Mouse (Mus musculus) kidney, adult 11 months (tissue): ENCODE results near the gene Sult2b1.

ENCODE experiments used
- DNase-seq: peaks from one replicate; pipeline ENCODE4 v3.0.0; 2022

The Sult2b1 gene

DNA sequence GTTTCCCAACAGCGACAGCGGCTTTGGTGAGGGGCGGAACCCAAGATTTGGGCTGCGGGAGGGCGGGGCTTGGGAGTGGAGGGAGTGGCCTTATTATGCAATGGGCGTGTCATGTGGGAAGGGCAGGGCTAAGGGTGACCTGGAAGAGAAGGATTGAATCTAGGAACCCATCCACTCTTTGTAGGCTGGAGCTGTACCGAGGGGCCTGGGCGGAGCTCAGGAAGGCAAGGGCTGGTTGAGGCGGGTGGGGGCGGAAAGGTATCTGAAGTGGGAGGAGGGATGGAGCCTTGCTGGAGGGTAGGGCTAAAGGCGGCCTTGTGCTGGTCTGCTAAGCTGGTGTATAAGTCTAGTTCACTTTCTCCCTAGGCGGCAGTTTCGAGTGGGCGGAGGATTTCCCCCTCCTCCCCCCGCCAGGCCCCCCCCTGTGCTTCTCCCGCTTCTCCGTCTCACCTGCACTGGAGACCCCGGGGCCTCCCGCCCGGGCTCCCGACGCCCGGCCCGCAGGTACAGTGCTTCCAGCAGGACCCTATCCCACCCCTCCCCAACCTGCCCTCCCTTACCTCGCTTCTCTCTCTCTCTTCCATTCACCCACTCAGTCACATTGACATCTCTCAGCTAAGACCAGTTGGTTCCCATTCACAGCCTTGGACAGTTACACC is 16.2 kb upstream of the Sult2b1 start:
- peak; percentile 55 for DNase-seq

DNA sequence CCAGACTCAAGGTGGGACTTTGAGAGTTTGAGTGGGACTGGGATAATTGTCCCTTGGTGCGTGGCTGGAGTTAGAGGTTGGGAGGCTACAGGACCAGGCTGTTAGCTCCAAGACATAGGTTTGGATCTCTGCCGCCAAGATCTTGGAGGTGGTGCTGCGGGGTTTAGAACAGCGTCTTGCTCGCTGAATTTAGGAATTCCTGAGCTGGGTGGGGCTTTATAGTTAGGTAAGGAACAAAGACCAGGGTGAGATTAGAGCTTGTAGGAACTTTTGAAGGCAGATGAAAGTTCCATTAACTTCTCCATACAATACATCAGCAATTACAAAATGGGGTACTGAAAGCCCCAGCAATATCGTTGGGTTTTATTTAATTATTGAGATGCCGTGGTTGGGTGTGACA is 15.5 kb upstream of the Sult2b1 start:
- no peak for DNase-seq

DNA sequence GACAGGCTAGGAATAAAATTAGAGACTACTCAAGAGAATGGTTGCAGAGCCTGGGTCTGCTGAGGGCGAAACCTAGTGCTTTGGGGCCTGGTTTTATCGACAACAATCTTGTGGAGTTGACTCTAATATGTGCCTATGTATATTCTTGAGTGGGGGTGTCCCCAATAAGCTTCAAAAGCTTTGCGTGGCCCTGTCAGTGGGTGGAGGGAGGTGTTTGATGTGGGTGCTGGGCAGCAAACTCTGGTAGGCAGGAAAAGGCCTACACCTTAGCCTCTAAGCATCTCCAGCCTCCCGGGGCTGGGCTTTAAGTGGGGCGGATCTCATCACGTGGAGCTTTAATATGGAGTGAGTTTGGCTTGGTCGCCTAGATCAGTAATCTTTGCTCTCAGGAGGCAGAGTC is 14.5 kb upstream of the Sult2b1 start:
- no peak for DNase-seq

DNA sequence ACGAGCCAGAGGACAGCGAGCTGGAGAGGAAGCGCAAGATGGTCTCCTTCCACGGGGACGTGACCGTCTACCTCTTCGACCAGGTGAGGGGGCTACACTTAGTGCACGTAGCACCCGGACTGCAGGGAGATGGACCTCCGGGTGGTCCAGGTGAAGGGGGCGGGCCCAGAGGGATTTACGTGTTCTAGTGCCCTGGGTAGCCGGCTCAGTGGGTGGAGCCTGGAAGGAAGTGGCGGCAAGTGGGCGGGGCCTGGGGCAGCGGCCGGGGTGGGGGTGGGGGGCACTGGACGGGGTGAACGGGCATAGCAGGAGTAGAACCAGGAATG is 14.0 kb upstream of the Sult2b1 start:
- no peak for DNase-seq

DNA sequence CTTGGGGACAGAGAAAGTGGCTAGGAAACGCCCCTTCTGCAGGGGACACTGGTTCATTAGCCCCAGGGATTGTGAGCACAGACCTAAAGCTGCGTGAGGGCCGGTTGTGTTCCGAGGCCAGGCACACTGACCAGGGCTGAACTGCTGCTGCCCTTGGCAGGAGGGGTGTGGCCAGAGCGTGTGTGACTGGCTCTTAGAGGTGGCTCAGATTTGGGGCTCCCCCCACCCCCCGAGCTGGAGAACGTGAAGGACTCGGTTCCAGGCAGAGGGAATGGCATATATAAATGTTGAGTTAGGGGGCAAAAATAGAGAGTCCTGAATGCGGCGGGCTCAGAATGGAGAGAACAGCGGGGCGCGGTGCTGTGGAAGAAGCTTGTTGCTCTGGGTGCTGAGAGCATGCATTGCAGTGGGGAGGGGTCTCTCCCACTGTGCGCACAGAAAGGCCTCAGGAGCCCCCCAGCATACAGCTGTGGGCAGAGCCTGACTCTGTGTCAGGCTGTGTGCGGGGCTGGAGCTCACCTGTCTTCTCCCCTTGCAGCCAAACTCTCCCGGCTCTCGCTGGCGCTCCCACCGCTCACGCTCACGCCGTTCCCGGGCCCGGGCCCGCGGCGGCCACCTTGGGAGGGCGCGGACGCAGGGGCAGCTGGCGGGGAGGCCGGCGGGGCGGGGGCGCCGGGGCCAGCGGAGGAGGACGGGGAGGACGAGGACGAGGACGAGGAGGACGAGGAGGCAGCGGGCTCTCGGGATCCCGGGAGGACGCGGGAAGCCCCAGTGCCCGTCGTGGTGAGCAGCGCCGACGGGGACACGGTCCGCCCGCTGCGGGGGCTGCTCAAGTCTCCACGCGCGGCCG is 13.4 kb upstream of the Sult2b1 start:
- DNase-seq: no peak

DNA sequence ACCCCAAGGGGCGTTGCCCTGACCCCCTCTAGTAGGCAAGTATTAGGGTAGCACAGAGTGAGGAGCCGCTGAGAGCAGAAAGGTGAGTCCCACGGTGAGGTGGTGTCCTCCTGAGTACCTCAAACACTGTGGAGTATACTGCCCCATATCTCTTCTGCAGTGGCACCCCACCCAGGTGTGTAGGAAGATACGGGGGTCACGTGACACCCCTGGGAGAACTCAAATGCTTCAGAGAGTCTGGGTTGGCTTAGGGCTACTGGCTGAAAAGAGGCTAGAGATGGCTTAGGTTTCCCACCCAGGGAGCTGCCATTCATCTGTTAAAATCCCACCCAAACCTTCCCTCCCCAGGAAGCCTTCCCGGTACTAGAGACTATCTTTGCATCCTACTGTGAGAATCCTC is 12.5 kb upstream of the Sult2b1 start:
- DNase-seq: no peak

DNA sequence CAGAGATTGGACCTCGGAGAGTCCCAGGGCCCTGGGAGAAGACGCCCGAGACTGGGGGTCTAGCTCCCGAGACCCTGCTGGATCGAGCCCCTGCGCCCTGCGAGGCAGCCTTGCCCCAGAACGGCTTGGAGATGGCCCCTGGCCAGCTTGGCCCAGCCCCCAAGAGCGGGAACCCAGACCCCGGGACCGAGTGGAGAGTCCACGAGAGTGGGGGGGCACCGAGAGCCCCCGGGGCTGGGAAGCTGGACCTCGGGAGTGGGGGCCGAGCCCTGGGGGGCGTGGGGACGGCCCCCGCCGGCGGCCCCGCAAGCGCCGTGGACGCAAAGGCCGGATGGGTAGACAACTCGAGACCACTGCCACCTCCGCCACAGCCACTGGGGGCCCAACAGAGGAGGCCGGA is 10.5 kb upstream of the Sult2b1 start:
- DNase-seq: no peak

DNA sequence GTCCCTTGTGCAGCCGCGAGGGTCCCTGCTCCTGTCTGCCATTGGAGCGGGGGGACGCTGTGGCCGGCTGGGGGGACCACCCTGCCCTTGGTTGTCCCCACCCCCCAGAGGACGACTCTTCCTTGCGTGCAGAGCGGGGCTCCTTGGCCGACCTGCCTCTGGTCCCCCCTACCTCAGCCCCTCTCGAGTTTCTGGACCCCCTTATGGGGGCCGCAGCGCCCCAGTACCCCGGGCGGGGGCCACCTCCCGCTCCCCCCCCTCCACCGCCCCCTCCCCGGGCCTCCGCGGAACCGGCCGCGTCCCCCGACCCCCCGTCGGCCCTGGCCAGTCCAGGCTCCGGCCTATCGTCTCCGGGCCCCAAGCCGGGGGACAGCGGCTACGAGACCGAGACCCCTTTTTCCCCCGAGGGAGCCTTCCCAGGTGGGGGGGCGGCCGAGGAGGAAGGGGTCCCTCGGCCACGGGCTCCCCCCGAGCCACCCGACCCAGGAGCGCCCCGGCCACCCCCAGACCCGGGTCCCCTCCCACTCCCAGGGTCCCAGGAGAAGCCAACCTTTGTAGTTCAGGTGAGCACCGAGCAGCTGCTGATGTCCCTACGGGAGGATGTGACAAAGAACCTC is 9.6 kb upstream of the Sult2b1 start:
- DNase-seq: no peak

DNA sequence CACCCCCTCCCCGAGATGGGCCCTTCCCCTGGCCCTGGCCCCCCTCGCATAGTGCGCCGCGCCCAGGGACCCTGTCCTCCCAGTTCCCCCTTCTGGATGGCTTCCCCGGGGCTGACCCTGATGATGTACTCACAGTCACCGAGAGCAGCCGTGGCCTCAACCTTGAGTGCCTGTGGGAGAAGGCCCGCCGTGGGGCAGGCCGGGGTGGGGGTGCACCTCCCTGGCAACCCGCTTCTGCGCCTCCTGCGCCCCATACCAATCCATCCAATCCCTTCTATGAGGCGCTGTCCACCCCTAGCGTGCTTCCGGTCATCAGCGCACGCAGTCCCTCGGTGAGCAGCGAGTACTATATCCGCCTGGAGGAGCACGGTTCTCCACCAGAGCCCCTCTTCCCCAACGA is 8.8 kb upstream of the Sult2b1 start:
- DNase-seq: no peak

DNA sequence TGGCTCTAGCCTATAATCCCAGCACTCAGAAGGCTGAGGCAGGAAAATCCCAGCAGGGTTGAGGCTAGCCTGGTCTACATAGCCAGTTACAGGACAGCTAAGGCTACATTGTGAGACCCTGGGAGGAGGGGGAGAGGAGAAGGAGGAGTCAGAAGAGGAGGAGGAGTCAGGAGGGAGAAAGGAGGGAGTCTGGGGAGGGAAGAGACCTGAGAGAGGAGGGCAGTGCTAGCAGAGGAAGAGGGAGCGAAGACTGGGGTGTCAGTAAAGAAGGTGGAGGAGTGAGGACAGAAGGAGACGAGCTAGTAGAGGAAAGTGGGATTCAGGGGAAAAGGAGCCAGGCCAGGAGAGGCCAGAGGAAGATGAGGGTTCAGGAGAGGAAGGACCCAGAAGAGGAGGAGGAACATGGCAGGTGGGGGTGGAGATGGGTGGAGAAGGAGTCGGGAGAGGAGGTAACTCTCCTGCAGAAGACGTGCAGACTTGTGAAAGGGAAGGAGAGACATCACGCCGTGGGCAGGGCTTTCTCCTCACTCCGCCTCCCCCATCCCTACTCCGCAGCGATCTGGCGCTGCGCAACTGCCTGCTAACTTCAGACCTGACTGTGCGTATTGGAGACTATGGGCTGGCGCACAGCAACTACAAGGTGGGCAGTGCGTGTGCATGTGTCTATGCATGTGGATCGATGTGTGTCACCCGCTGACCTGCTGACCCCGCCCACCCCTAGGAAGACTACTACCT is 7.5 kb upstream of the Sult2b1 start:
- DNase-seq: no peak

DNA sequence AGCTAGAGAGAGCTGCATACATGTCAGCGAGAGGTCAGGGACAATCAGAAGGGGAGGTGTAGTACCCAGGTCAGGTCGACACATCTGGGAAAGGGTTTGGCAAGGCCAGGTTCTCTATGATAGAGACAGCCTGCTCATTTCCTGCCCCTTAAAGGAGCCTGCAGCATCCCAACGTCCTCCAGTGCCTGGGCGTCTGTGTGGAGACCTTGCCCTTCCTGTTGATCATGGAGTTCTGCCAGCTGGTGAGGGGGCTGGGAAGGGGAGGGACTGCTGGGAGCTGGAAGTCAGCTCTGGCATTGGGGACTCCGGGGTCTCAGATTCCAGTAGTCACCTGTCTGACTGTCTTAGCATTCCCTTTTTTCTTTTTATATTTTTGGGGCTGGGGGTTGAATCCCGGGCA is 6.3 kb upstream of the Sult2b1 start:
- DNase-seq: no peak

DNA sequence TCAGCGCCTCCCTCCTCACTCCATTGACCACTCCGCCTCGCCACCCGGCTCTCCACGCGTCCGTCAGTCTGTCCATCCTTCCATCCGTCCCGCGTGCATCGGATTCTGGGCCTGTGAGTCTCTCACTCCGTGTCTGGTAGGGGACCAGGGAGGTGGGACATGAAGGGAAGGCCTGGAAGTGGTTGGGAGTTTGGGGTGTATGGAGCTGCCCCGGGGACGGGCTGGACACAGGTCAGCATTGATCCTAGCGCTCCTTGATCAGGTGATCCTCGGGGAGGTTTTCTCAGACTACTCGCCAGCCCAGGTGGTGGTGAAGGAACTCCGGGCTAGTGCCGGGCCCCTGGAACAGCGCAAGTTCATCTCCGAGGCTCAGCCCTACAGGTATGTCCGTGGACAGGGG is 3.2 kb upstream of the Sult2b1 start:
- no peak for DNase-seq

DNA sequence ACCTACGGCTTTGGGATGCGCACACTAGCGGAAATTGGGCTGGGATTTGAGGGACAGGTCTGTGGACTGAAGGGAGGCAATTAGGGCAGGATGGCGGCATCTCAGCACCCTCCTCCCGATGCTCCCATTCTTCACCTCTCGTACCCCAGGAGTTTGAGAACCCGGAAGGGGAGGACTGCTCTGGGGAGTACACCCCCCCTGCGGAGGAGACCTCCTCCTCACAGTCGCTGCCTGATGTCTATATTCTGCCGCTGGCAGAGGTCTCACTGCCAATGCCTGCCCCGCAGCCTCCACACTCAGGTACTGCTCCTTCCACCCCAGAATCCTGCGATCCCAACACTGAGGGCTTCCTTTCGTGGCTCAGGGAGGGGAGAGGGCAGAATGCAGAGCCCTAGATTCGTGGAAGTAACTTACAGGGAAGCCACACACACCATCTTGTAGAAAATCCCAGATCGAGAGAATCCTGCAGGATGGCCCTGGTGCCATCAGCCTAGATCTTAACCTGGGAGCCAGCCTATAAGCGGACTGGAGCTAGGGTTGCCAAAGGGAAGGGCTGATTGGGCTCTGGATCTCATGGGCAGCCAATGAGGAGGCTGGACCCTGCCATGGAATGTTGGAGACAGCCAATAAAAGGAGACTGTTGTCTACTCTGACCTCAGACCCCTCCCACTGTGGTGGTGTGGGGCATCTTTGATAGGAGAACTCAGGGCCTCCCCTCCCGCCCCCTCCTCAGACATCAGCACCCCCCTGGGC is 2.4 kb upstream of the Sult2b1 start:
- DNase-seq: no peak

DNA sequence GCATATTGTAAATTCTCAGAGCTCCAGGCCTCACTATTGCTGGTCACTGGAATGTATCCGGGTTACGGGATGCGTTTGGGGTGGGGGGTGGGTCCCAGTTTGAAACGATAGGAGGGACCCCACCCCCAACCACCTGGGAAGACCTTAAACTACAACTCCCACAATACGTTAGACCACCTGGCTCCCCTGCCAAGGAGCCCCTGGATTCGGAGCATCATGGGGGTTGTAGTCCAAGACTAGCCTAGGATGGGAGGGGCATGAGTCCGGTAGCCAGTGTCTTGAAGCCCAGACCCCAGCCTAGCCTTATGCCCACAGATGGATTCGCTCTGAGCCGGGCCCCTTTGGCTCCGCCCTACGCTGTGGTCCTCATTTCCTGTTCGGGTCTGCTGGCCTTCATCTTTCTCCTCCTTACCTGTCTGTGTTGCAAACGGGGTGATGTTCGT is 1.7 kb upstream of the Sult2b1 start:
- DNase-seq: no peak

DNA sequence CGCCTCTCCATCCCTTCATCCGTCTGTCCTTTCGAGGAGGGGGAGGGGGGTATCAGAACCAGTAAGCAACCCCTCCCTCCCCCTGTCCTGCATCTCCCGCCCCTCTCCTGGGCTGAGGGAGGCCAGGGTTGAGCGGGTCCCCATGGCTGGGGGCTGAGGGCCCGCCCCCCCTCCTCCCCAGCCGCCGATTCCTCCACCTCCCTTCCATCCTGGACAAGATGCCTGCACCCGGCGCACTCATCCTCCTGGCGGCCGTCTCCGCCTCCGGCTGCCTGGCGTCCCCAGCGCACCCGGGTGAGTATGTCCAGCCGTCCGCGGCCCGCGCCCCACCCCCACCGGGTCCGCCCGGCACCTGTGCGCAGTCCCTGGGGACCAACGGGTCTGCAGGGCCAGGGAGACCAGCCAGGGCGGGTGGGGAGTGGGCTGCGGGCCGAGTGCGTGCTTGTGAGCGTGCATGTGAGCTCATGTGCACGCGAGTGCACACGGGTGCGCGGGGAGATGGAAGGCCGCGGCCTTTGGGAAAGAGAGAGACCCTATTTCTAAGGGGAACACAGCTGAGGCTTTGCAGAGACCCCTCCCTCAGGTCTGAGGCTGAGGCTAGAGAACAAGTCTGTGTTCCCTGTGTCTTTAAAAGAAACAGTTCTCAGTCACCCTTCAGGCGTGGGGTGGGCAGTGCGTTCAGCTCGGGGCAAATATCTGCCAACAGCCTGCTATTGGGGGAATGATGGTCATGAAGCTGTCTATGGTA is 1.1 kb upstream of the Sult2b1 start:
- DNase-seq: no peak

DNA sequence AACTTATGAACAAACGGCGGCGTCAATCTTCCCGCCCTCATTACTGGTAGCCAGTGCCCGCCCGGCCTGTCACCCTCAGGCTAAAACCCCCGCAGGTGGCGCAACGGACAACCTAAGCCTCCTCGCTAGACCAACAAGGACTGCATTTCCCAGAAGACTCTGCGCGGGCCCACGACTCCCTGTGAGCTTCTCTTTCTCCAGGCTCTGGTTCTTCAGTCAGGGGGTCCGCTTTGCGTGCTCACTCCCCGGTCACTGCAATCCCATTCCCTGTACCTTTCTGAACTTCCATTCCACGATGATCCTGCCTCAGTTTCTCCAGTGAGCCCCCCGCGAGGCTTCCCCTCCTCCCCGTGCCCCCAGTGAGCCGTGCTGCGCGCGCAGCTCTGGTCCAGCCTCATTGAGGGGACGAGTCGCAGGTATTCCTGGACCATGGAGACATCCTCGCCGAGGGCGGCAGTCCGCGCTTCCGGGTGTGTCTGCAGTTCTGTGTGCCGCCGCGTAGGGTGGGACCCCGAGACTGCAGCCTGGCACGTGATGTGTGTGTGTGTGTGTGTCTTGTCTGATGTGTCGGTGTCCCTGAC is 868 bp downstream of the Sult2b1 start, which contains the start of gene Lmtk3:
Gene Lmtk3, plus strand, starts transcription at position 228 of the 581 bp plus-strand sequence.
- DNase-seq: no peak

DNA sequence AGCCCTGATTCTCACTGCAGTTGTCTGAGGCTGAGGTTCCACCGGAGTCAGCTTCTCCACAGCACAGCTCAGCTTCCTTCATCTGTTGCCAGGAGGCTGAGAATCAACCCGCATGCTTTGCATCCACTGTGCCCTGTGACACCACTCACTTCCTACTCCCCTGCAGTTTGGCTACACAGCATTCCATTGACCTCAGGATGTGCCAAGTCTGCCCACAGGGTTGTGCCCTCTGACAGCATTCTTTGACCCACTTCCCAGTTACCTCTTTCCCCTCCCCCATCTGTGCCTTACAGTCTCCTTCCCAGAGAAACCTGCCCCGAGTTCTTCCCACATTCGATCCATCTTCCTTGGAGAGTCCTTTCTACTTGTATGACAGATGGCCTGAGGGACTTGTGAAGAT is 2.2 kb downstream of the Sult2b1 start:
- no peak for DNase-seq

DNA sequence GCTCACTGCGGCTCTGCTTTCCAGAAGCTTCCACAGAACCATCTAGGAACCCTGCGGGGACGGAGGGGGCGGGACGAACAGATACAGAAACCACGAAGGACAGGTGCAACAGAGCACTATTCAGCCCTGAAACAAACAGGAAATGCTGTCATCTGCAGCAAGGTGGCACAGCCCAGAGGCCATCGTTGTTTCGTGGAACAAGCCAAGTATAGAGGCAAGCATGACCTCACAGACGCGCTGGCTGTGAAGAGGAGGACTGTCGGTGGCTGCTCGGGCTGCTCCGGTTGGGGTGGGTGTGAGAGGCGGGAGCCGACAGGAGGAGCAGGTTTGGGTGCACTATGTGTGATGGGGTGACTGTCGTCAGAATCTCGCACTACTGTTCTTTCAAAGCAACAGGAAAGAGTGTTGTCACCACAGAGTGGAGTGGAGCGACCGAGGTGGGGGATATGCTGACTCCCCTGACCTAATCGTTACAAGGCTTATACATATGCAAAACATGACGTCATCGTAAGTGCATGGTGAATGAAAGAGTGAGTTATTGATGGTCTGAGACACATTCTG is 5.3 kb downstream of the Sult2b1 start:
- DNase-seq: no peak

DNA sequence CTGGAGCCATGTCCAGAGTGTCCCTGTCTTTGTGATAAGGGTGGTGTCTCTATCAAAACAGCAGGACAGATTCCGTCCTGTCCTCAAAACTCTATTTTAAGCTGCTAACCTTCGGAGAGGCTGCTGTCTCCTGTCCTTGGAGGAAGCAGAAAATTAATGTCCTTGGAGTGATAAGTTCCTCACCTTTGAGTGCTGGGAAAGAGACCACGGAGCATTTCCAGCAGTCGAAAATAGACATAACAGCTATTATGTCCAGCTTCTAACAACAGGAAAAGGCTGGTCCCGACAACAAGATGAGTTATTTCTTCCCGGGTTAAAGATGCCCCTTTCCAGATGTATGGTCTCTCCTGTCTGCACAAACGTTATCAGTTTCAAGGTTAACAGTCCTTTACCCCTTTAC is 9.2 kb downstream of the Sult2b1 start:
- peak; percentile 46 for DNase-seq

DNA sequence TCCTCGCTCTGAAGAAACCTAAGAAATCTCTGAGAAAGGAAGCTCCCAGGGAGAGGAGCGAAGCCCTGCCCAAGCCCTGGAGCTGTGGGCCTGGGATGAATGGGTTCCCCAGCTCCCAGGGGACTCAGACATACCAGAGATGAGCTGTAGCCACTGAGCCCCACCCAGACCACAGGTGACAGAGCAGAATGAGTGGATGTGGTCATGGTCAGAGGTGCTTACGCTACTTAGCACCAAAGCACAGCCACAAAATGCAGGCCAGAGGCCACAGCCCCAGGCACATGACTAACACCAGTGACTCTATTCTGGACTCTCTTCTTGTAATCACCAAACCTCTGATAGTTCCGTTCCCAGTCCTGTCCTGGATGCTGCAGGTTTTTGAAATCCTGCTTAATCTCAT is 13.4 kb downstream of the Sult2b1 start:
- no peak for DNase-seq

DNA sequence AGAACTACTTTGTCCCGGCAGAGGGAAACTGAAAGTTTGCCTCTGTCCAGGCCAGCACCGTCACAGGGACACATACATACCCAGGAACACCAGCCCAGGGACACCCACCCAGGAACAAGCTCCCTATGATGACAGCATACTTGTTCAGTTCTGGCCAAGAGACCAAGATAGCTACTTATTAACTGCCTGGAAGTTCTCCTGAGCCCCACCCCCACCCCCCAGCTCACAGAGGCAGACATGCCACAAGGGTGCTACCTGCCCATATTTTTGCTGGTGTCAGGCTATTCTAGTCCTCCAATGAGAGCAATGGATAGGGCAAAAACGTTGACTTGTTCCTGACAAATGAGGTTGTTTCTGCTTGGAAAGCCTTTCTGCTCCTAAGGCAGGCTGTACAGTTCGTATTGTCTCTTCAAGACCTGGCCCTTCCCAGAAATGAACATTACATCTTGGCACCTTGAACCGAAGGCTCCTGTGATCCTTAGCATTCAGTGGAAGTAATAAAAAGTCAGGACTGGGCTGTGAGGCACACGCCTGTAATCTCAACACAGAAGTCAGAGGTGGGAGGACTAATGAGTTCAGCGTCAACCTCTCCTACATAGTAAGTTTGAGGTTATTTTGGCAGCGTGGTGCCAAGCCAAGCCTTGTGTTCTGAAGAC is 13.9 kb downstream of the Sult2b1 start:
- DNase-seq: peak; percentile 32
